Mouse (Mus musculus): ENCODE data around the gene Arpc5l. TPM values are rescaled to one million over a fixed set of nuclear protein-coding genes. Genes with fewer than 3 reads are reported as not detected.

Arpc5l gene
- 84.9 and 90.6 TPM in 2 replicates for polyA plus RNA-seq (2012; rRNA removed)

DNA sequence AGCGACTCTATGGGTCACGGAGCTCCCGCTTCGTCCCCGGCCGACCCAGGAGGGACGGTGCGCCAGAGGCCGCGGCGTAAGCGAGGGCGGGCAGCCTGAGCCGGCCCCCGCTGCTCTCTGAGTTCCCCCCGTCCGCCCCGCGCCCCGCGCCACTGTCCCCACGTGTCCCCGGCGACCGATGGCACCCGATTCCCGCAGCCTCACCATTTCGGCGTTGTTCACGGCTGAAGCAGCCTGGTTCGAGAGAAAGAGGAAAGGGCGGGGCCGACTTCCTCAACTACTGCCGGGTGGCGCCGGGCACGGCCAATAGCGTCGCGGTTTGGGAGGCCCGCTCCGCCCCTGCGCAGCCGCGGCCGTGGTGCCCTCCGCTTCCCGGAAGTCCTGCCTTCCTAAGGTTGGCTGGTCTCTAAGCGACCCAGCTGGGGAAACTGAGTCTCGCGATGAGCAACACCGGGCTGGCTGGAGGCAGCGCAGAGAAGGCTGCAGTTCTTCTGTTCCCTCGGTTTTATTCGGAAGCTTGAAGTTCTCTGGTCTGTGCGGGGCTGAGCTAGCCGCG, at the start of gene Arpc5l:
TSS of gene Arpc5l (plus strand) at position 469 of the 556 bp plus-strand sequence.

DNA sequence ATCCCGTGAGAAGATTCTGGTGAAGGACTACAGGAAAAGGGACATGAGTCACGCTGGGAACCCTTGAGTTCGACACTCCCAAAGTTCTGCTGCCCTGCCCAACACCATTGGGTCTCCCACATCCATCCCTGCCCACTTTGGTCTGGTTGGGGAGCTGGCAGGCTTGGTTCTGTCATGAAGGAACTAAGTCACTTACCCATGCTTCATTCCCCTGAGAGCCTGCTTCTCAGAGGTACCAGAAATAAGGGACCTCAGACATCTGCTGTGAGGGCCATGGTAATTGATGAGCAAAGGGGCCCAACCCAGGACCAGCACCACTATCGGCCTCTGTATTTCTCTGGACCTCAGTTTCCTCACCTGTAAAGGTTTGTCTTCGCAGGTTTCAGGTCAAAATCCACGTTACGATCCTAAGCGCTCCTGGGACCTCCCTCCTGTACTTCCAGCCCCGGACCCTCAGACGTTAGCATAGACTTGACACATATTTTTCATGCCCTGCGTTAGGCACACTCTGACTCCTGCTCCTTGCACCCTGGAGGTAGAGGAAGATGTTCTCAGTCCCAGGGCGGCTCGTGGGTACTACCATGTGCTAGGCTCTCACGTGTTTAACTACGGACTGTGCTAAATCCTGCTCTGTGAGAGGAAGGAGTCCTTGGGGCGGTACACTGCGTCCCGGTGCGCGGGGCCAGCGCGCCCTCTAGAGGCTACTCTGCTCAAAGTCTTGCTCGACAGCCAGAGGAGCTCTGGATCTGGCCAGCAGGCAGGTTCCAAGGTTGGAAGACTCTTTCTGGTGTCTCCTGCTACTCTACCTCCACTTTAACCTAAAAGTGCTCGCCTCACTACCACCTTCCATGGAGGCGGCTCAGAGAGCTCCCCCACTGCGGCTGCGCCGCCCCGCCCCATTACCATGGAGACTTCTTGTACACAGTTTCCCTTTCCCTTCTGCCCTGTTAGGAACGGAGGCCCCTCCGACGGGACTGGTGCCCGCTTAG, 7.5 kb upstream of the Arpc5l start, which contains the start of gene Wdr38:
TSS of gene Wdr38 (plus strand) at position 91 of the 989 bp plus-strand sequence.

DNA sequence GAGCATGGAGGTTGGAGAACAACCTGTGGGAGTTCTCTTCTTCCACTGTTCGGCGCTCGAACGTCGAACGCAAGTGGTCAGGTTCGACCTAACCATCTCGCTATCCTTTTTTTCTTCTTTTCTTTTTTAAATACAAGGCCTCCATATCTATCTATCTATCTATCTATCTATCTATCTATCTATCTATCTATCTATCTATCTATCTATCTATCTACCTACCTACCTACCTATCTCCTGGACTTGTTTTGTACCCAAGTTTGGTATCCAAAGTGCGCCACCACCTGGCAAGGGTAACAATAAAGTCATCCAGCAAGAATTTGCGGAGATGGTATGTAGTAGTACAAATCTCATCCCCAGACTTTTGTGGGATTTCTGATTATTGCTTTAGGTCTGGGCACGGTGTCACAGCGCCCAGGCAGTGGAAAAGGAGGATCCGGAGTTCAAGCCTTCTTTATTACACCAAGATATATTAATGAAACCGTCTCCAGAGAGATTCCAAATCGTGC, 479 bp downstream of the Arpc5l start, which contains the start of gene Rpl35:
TSS of gene Rpl35 (minus strand) at position 51 of the 506 bp plus-strand sequence.

Other genes starting within 250 kb of the Arpc5l start
- 3.2 and 3.9 TPM in 2 replicates for gene Nr6a1, start 77.7 kb upstream of the Arpc5l start, polyA plus RNA-seq (2012; rRNA removed)
- gene Olfml2a, start 73.4 kb upstream of the Arpc5l start, polyA plus RNA-seq (2012; rRNA removed): 2.4 and 3.5 TPM in 2 replicates
- gene Wdr38, start 7.9 kb upstream of the Arpc5l start, polyA plus RNA-seq (2012; rRNA removed): 1.2 and 1.3 TPM in 2 replicates
- gene Rpl35, start 276 bp downstream of the Arpc5l start, polyA plus RNA-seq (2012; rRNA removed): 500 and 524 TPM in 2 replicates
- gene Golga1, start 60.2 kb downstream of the Arpc5l start, polyA plus RNA-seq (2012; rRNA removed): 44.3 and 45.6 TPM in 2 replicates
- gene Scai, start 185.4 kb downstream of the Arpc5l start, polyA plus RNA-seq (2012; rRNA removed): 15.3 and 15.9 TPM in 2 replicates
- gene Ppp6c, start 221.1 kb downstream of the Arpc5l start, polyA plus RNA-seq (2012; rRNA removed): 48.2 and 53.1 TPM in 2 replicates